Mouse (Mus musculus): ENCODE measurements around the gene Cyp4f37. TPM values are rescaled to one million over a fixed set of nuclear protein-coding genes. Genes with fewer than 3 reads are reported as not detected.
"Not testable (repeated sequence)": the region's sequence is repeated elsewhere in the genome, so short reads cannot be mapped to it uniquely, and the experiment has no call there.

The Cyp4f37 gene
- total RNA-seq (2014; fragmentation: Nextera tagmentation) (not detected in 2 replicates), total RNA-seq (2017) (not detected in 2 replicates)

DNA sequence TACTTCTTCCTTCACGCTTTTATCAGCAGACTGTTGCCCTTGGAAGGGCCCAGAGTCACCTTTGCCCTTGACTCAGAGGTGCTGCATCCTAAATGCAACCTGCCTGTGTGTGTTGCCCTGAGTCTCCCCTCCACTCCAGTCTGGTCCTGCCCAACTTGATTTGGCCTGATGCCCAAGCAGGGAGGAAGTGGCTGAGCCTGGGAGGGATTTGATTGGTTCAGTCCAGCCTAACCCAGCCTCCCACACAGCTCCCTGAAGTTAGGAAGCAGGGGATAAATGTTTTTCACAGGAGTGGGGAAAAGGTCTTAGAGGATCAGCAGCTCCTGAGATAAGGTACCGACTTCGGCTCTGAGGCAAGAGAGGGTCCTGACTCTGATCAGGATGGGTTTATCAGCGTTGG is at the start of gene Cyp4f37:
Gene Cyp4f37, plus strand, starts transcription at position 292 of the 400 bp plus-strand sequence.
- peak; percentile 42; the same call in 1 of the 2 replicates for ATAC-seq (replicated peaks; ENCODE audit: poor library complexity, severe bottlenecking)

DNA sequence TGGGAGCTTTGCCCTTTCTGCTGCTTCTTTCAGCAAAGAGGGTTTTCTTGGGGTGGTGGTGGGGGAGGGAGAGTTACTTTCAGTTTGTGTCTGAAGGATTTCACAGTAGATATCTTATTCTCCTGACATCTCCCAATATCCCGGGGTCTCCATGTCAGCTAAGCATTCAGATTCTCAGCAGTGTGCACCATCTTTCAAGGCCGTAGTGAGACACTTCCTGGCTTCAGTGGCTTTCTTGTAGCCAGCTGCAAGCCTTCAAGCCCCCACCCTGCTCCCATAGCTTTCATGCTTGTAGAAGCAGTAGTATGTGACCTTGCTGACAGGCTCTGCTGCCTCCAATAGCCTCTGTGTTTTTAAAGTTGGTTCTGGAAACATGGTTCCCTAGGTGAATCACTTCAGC is 47.8 kb upstream of the Cyp4f37 start:
- not testable (repeated sequence) for ATAC-seq (replicated peaks; ENCODE audit: poor library complexity, severe bottlenecking)

DNA sequence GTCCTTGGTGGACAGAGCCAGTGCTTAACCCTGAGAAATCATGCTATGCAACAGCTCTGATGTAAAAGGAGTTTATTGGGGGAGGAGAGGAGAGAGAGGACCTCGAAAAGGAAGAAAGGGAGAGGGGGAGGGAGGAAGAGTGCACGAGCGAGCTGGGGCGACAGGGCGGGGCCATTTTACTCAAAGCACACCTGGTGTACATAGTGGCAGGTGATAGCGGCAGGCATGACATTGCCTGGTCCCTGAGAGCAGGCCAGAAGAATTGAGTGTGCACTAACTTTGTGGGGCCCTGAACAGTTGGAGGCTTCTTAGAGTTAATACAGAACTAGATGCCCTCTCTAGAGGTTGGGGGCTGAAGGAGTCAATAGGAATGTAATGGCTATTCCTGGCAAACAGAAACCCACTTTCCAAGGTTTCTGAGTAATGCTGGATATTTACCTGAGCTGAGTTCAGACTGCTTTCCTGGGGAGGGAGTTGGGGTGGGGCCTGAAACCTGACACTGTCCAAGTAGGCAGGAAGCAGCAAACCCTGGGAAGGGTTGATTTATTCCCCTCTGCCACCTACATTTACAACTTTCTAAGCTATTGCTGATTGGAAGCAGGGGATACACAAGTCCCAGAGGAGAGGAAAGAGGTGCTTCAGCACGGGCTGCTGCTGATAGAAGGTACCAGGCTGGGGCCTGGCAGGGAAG is 43.5 kb upstream of the Cyp4f37 start:
- ATAC-seq (replicated peaks; ENCODE audit: poor library complexity, severe bottlenecking) = no peak

DNA sequence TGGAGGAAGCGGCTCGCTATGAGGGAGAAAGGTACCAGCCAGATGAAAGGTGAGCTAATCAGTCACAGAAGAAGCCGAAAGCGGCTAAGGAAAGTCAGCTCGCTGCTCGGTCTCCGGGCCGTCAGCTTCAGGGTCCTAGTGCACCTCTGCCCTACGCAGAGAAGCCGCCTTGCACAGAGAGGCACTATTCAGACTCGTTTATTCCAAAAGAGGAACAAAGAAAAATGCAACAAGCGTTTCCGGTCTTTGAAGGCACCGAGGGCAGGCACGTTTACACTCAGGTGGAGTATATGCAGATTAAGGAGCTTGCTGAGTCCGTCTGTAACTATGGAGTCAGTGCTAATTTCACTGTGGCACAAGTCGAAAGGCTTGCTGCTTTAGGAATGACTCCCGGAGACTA is 24.6 kb upstream of the Cyp4f37 start:
- no peak for ATAC-seq (replicated peaks; ENCODE audit: poor library complexity, severe bottlenecking)

DNA sequence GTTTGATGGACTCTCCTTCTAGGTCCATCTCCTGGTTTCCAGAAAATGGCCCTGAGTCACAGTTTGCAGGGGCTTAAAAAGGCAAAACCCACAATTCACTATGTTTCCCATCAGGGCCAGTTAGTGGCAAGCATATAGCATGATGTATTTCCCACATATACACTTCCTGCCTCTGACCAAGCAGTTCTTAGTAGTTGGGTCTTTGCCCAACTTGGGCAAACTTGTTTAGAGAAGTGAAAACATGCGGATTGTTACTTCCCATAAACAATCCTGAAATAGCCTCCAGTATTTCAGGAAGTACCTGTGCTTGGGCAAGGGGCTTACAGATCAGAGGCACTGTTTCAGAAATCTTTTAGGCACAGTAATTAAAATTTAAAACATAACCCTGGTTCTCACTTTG is 13.1 kb upstream of the Cyp4f37 start:
- ATAC-seq (replicated peaks; ENCODE audit: poor library complexity, severe bottlenecking) = peak; percentile 95

DNA sequence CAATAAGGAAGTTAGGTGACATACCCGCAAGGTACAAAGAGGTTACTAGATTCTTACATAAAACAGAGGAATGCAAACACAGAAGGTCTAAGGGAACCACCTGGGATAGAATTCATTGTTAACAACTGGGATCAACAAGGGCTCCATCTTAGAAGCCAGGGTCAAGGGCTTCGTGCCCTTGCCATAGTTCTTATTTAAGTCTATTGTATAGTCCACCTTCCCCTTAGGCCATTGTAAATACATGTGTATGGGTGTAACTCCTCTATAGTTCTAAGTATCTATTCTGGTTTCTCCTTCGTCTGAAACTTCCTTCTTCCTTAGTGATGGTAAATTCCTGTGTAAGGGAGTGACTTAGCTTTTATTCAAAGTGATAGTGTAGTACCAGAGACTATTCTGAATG is 10.9 kb upstream of the Cyp4f37 start:
- not testable (repeated sequence) for ATAC-seq (replicated peaks; ENCODE audit: poor library complexity, severe bottlenecking)

DNA sequence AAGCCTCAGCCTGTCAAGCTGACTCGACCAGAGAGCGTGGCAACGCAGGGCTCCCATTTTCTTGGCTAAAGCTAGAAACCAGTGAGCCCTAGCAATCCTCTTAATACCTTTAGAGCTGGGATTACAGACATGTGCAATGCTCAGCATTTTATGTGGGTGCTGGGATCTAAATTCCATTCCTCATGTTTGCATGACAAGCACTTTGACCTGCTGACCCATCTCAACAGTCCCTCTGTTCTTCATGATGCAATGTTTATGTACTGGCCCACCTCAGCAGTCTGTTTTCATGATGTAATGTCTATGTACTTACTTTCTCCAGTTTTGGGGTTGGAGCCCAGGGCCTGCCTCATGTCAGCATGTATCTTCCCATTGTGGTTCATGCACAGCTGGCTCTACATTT is 10.2 kb upstream of the Cyp4f37 start:
- ATAC-seq (replicated peaks; ENCODE audit: poor library complexity, severe bottlenecking) = no peak

DNA sequence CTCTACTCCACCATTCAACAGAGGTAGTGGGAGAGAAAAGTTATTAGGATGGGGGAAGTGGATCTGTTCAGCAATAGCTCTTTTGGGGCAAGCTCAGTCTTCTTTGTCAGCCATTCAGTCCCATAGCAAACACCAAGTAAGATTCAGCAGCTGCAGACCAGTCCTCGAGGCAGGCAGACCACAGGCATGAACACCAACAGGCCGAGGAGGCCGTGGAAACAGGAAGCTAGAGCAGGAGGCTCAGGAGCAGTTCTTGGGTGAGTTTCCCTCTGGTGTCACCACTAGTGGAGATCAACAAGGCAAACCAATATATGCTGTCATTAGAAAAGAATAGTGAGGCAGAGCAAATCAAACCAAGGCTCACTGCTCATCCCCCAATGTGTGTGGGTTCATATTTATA is 8.7 kb upstream of the Cyp4f37 start:
- peak; percentile 66 for ATAC-seq (replicated peaks; ENCODE audit: poor library complexity, severe bottlenecking)

DNA sequence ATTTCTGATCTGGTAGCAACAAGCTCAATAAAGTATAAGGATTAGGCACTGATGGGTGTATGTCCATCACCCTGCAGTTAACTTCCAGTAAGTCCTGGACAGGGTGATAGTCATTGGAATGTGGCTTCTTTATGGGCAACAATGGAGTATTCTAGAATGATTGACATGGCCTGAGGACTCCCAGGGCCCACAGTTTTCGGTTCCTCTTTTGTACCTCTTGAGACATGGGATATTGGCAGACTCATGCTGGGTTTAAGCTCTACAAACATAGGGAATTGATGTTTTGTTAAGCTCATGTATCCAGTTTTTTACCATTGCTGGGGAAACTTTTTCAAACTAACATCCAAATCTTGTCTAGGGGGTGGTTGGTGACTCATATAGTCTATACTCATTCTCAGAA is 3.9 kb upstream of the Cyp4f37 start:
- ATAC-seq (replicated peaks; ENCODE audit: poor library complexity, severe bottlenecking) = peak; percentile 77

DNA sequence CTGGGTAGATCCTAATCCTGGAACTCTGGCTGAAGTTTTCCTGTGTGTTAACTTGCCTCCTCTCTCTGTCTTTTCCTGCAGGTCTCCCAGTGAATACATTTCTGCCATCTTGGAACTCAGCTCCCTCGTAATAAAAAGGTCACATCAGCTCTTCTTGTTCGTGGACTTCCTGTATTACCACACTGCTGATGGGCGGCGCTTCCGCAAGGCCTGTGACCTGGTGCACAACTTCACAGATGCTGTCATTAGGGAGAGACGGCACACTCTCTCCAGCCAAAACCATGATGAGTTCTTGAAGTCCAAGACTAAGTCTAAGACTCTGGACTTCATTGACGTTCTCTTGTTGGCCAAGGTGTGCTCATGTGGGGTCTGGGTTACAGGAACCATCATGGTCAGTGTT is 8.6 kb downstream of the Cyp4f37 start:
- ATAC-seq (replicated peaks; ENCODE audit: poor library complexity, severe bottlenecking) = peak; percentile 40

DNA sequence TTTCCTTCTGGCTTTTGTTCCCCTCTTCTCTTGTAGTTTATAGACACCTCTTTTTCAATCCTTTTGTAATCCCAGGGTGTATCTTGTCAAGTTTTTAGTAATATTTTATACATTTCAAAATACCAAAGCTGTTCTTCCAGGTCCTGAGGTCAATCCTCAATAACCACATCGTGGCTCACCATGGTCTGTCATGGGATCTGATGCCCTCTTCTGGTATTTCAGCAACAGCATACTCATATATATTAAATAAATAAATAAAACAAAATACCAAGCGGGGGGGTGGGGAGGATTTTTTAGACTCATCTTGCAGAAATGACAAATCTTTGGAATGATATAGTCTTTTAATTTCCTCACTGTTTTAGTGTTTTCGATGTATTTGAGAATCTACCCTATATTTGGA is 10.8 kb downstream of the Cyp4f37 start:
- ATAC-seq (replicated peaks; ENCODE audit: poor library complexity, severe bottlenecking) = no peak

DNA sequence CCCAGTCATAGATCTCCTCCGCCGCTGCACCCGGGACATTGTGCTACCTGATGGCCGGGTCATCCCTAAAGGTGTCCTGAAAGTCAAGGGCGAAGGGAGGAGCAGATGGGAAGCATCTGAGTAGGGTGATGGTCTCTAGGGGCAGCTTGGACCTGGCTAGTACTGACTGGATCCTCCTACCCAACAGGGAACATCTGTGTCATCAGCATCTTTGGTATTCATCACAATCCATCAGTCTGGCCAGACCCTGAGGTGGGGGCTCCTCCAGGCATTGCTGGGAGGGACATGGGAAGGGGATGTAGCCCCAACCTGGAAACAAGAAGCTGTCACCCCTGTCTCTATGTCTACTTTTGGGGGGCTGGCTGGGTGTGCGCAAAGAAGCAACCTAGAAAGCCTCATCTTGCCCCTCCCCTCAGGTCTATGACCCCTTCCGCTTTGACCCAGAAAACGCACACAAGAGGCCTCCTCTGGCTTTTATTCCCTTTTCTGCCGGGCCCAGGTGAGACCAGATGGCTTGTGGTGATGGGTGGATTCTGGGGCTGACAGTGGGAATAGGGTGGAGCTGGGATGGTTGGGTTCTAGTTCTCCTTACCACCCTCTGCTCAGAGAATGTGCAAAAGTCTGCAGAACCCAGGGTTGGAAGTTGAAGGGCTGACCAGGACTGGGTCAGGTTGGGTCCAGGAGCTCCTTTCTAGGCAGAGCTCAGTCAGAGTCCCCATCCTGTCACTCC is 13.3 kb downstream of the Cyp4f37 start:
- not testable (repeated sequence) for ATAC-seq (replicated peaks; ENCODE audit: poor library complexity, severe bottlenecking)

DNA sequence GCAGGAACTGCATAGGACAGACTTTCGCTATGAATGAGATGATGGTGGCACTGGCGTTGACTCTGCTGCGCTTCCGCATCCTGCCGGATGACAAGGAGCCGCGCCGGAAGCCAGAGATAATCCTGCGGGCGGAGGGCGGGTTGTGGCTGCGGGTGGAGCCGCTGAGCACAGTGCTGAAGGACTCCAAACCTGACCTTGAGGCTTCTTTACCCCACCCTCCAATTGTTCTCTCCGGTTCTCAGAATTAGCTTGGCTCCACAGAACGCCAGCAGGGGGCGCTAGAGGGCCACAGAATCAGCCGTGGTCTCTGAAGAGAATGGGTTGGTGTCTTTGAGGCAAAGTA is 13.8 kb downstream of the Cyp4f37 start:
- peak; percentile 97 for ATAC-seq (replicated peaks; ENCODE audit: poor library complexity, severe bottlenecking)

DNA sequence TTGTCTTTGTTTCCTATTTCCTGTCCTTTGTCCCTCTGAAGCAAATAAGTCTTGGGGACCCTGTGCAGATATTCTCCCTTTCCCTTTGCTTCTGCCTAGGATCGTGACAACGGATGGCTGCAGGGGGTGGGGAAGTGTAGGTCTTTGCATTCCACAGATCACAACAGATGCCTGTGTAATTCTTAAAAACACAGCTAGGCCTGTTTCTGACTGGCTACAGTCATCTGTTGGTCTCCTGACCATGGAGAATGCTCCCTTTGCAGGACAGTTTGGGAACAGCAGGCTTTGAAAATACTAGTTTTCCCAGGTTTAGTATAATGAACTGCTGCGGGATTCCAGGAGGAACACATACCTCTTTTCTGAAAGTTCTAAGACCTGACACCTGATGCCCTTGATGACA is 15.2 kb downstream of the Cyp4f37 start:
- ATAC-seq (replicated peaks; ENCODE audit: poor library complexity, severe bottlenecking) = no peak

DNA sequence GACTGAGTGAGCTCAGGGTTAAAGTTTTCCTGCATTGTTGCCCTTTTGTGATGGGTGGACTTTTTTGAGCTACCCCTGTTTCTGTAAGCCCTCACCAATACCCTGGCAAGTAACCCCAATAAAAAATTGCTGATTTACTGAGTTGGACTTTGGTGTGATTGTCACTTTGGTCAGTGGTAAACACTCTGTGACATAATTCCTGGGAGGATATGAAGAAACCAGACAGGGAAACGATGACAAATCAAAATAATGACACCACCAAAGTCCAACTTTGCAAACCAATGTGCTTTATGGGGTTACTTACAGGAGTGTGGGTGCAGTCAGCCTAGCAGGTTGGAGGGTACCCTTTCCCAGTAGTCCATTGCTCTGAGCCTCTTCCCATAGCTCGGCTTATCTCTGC is 16.0 kb downstream of the Cyp4f37 start:
- no peak for ATAC-seq (replicated peaks; ENCODE audit: poor library complexity, severe bottlenecking)

DNA sequence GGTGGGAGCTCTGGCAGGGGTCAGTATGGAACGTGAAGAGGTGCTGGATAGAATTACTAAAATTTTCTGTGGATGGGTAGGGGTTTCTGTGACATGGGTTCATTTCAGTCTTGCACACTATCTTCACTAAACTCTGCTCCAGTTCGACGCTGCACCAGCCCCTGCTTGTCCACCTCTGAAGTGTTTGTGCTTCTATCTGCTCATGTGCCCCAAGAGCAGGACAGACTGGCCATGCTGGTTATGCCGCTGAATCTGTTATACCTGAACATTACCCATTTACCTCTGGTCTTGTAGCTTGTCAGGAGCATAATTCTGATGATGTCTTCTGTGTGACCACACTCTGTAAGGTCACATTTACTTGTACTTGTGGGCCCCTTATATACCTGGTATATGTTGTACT is 25.5 kb downstream of the Cyp4f37 start:
- no peak for ATAC-seq (replicated peaks; ENCODE audit: poor library complexity, severe bottlenecking)

DNA sequence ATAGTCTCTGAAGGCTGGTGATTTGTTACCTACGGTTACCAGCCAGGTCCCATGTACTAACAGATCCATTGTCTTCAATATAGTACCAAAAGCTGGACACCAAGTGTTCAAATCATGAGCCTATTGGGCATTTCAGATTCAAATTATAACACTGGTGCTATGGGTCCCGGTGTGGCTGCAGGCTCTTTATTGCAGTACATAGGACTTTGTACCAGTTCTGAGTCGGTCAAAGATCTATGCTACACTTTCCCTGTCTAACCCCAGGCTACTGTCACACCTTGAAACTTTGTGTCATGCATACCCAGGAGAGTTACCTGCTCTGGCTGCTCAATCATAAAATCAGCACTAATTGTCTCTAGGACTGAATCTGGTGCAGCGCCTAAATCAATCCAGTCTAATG is 32.8 kb downstream of the Cyp4f37 start:
- no peak for ATAC-seq (replicated peaks; ENCODE audit: poor library complexity, severe bottlenecking)

DNA sequence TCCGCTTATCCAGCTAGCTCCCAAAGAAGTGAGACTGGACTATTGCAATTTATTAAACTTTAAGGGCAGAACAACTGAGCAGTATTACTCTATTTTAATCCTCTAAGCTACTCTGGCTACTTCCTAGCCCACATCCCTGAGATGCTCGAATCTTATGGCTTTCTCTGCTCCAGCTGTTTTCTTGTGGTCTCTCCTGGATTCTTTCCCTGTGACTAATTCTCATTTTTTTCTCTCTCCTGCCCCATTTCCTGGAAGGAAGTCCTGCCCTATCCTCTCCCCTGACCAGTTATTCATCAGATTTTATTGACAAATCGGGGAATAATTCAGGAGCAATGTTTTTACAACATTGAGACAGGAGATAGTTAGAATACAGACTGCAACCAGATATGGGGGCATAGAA is 35.9 kb downstream of the Cyp4f37 start:
- ATAC-seq (replicated peaks; ENCODE audit: poor library complexity, severe bottlenecking) = no peak

DNA sequence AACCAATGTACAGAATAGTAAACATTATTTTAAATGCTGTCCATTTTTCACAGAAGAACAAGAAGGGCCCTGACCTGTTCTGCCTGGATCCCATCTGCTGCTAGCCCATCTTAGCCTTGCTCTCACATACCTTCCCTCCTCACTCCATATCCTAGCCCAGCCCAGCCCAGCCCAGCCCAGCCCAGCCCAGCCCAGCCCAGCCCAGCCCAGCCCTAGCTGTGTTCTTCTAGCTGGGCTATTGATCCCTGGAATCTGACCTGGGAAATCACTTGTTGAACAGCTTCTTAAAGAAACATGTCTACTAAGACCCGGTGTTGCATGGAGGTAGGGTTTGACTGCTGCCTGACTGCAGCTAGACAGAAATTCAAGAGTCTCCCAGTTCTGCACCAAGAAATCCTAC is 37.1 kb downstream of the Cyp4f37 start:
- ATAC-seq (replicated peaks; ENCODE audit: poor library complexity, severe bottlenecking) = no peak

DNA sequence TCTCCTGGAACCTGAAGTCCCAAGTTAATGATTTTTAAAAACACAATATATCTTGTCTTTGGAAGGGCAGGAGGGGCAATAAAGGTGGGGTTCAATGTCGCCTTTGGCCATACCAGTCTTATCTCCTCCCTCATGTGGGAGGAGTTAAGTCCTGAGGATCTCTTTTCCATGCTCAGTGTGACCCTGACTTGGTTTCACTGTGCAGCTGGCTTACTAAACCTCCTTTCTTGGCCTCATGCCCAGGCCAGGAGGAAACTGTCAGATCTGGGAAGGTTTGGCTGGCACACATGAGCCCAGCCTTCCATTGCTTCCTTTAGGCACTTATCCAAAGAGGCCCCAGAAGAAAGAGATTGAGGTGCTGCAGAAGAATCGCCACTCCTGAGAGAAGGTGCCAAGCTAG is 37.6 kb downstream of the Cyp4f37 start, which contains the start of gene Cyp4f40:
Gene Cyp4f40, plus strand, starts transcription at position 189 of the 400 bp plus-strand sequence.
- ATAC-seq (replicated peaks; ENCODE audit: poor library complexity, severe bottlenecking) = no peak

DNA sequence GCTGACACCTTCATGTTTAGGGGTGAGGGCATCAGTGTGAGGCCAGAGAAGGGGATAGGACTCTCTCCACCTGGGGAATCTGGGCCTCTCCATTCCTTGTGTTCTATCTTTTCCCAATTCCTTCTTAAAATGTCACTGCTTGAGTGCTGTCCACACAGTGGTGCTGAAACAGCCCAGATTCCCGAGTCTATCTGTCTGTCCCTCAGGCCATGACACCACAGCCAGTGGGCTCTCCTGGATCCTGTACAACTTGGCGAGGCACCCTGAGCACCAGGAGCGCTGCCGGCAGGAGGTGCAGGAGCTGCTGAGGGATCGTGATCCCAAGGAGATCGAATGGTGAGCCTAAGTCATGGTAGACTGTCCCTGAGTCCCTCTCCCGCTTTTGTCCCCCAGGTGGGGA is 52.9 kb downstream of the Cyp4f37 start:
- no peak for ATAC-seq (replicated peaks; ENCODE audit: poor library complexity, severe bottlenecking)
